Mouse (Mus musculus): ENCODE results near the gene Cdc37l1.
"Not testable (repeated sequence)": the region's sequence is repeated elsewhere in the genome, so short reads cannot be mapped to it uniquely, and the experiment has no call there.

The Cdc37l1 gene

DNA sequence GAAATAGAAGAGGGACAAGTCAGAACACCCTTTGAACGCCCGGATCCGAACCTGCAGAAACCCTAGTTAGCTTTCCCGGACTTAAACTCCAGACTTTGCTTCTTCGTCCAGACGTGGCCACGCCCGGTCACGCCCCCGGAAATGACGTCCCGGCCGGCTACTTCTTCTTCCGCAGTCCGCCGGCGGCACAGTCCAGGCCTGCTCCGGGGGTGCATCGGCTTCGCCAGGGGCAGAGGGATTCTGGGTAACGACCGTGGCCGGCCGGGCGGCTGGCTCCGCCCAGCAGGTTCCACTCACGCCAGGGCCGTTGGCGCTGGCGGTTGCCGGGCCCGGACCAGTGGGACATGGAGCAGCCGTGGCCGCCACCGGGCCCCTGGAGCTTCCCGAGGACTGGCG, at the start of gene Cdc37l1:
Gene Cdc37l1 (plus strand): TSS at position 159 of the 396 bp plus-strand sequence.
- peak; percentile 97 for DNase-seq (ENCODE audit: low spot score)

DNA sequence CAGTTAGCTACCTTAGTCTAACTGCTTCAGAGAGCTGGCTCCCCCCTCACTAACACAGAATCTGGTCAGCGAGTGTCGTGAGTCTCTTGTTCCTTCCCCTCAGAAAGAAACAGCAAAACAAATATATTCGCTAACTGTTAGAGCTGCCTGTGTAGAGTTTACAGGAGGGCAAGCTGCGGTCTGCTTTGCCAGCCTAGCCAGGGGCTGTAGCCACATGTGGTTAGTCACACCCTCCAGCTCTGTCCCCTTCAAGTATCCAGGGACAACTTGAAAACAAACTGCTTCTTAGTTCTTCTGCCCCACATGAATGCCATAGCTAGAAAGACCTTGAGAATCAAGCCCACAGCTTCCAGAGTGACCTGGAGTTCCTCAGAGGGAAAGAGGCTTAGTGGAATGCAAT, 48.9 kb upstream of the Cdc37l1 start:
- DNase-seq (ENCODE audit: low spot score) = no peak

DNA sequence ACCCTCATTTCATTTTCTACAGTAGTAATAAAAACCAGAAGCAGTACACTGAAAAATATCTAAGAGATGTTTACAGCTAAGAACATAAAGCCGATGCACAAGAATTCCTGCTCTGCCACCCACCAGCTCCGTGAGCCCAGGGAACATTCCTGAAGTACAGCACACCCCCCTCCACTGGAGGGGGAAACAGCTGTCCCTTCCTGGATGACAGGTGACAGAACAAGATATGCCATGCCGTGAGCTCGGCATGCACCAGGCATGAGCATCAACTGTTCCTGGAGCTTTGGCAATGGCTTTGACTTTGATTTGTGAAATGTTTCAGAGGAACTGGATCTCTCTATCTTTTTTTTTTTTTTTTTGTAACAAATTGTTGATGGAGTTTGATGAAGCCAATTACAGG, 43.4 kb upstream of the Cdc37l1 start:
- peak; percentile 16 for DNase-seq (ENCODE audit: low spot score)

DNA sequence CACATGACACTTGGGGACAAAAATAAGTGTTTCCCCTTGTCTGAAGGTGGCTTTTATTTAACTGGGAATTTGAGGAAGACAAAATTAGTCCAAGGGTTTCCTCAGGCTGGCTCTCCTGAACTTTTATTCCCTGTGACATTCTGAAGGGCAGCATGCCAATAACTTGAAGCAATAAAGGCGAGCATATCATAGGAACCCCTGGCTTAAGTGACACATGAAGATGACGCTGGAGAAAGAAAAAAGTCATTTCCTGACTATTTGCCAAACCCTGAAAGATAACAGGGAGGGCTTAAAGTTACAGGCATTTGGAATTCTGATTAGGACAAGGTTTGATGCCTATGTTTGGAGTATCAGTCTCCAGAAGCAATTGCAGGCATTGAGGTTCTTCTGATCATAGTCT, 42.8 kb upstream of the Cdc37l1 start:
- DNase-seq (ENCODE audit: low spot score) = no peak

DNA sequence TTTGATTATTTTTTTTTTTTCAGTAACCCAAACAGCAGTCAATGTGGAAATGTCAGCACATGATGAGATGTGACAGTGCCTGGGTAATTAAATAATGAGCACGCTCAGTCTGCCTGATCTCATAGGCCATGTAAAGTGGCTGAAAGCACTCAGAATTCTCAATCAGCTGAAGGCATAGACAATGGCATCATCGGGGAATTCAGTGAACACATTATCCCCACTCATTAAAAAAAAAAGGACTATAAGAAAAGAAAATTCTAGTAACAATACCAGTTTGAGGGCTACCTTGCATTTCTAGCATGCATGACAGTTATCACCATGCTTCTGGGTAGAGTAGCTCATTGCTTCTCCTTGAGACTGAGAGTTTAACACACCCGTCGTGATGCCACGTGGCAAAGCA, 38.9 kb upstream of the Cdc37l1 start:
- DNase-seq (ENCODE audit: low spot score) = no peak

DNA sequence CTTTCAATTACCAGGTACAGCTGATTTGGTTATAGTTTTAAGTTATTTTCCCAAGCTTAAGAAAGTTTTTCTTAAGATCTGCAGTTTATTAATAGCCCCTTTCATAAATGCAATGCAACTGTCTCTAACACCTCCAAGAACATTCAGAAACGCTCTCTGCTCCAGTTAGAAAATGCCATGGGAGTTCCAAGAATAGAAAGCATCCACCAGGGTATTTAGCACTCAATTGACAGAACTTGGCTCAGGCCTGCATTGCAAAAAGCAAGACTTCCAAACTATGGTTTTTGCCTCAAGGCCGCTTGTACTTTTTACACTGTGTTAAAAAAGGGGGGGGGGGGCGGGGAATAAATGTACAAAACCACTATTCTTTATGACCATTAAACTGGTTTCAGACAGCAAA, 27.0 kb upstream of the Cdc37l1 start:
- DNase-seq (ENCODE audit: low spot score) = peak; percentile 35

DNA sequence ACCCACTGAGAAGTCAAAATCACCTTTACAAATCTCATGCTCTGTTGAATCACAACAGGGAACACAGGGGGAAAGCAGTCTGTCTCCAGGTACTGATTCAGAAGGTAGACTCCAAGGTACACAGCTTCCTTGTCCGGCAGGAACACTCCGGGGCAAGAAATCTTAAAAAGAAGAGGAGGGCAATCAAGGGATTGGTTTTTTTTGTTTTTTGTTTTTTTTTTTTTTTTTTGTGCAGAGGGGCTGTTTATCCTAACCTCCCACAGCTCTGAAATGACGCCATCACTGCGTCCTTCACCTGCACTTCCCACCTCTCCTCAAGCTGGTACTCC, 26.7 kb upstream of the Cdc37l1 start:
- DNase-seq (ENCODE audit: low spot score) = no peak

DNA sequence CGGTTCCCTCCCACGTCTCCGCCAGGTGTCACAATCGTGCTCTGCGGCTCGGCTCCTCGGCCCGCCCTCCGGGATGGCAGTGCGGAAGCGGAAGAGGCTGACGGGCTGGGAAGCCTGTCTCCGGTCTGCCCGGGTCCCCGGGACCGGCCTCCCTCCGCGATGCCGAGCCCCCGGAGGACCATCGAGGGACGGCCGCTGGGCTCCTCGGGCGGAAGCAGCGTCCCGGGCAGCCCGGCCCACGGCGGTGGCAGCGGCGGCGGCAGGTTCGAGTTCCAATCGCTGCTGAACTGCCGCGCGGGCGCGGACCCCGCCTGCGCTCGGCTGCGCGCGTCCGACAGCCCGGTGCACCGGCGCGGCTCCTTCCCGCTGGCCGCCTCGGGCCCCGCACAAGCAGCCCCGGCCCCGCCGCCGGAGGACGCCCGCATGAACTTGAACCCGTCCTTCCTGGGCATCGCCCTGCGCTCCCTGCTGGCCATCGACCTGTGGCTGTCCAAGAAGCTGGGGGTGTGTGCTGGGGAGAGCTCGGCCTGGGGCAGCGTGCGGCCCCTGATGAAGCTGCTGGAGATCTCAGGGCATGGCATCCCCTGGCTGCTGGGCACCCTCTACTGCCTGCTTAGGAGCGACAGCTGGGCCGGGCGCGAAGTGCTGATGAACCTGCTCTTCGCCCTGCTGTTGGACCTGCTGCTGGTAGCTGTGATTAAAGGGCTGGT, 26.2 kb upstream of the Cdc37l1 start, which contains the start of gene Plpp6:
Gene Plpp6 (plus strand): TSS at position 112 of the 710 bp plus-strand sequence.
- peak; percentile 78 for DNase-seq (ENCODE audit: low spot score)

DNA sequence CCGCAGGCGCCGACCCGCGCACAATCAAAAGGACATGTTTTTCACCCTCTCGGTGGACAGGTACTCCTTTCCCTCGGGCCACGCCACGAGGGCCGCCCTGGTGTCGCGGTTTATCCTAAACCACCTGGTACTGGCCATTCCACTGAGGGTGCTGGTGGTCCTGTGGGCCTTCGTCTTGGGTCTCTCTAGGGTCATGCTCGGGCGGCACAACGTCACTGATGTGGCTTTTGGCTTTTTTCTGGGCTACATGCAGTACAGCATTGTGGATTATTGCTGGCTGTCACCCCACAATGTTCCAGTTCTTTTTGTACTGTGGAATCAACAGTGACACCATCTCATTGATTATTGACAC, 25.6 kb upstream of the Cdc37l1 start:
- DNase-seq (ENCODE audit: low spot score) = no peak

DNA sequence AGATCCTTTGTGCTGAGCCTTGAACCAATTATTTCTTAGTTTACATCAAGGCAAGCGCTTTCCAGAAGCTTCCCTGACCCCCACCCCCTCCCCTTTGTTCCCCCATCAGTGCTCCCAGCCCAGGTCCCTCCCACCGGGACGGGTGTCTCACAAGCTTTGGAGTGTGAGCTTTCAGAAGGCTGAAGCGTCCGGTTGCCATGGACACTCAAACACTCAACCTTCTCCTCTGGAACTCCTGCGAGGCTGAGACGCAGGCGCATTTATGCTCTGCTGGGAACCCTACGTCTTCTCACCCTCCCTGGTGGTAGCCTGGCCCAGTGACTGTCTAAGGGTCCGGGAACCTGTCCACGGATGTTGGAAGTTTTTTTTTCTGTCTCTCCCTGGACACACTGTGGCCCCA, 22.5 kb upstream of the Cdc37l1 start, which contains the start of gene 4430402I18Rik:
Gene 4430402I18Rik (minus strand): TSS at position 149 of the 400 bp plus-strand sequence.
- no peak for DNase-seq (ENCODE audit: low spot score)

DNA sequence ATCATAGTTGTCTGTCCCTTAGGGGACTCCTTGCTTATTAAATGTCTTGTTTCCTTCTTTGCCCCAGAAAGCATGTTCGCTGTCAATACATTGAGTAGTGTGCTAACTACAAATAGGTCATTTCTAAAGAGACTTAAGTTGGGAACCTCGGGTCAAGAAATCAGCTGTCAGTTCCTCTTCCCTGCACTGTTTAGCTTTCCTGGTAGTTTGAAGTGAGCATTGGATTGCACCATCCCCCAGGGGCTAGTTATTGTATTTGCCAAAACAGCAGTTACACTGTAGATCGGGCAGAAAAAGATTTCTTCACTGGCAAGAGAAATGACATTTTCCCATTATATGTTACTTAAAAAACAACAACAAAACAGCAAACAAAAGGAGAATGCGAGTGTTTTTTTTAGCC, 22.0 kb upstream of the Cdc37l1 start:
- no peak for DNase-seq (ENCODE audit: low spot score)

DNA sequence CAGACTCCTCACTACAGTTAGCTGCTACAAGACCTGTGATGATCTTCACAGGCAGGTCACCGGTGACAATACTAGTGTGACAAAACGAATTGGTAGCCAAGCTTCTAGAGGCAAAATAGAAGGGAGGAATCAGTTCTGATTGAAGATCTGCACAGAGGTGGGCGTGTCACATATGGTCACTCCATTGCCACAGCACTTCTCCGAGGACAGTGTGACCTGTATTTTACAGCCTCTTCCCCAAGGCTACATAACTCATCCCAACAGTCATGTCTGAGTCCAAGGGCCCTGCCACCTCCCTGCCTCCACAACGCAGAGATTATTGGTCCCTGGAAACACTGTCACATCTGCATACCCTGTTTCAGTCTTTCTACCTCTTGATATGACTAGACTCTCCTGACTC, 20.9 kb upstream of the Cdc37l1 start:
- no peak for DNase-seq (ENCODE audit: low spot score)

DNA sequence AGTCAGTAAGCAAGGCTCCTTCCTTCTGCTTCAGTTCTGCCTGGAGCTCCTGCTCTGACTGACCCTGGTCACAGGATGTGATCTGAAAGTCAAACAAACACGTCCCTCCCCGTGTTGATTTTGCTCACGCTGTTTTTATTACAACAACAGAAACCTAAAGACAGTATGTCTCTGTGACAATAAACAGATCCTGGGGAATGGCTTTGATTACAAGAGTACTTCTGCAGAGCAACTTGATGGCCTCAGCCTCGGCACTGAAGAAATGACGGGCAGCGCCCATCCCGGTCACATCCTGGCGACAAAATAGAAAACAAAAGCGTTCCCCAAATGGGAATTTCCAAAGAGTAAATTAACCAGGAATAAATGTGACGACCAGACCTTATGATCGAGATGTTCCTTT, 19.9 kb upstream of the Cdc37l1 start:
- DNase-seq (ENCODE audit: low spot score) = no peak

DNA sequence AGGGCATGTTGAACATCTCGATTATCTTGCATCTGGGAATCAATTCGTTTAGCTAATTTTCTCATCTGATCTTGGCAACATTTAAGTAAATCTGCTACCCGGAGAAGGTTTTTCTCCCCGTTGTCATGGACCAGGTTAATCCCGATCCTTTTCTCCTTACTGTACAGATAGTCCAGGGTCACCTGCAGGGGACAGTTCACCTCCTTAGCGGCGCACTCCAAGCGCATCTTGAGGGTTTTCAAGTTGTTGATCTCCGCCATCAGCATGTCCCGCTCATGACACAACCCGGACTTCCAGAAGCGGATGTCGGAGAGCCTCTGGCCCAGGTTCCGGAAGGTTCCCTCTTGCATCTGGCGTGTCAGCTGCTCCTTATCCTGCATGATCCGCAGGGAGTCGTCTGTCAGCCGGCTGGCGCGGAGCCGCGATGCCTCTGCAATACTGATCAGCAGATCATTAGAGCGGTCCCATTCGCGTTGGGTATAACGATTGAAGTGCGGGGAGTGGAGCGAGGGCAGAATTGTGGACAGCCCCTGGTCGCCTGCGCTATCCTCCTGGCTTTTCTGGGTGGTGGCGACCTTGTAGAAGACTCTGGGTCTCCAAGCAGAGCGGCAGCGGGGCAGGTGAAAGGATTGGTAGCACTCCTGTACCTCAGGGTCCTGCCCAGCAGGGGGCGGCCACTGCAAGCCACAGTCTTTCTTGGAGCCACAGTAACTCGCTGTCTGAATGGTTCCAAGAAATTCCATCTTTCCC, 15.1 kb upstream of the Cdc37l1 start:
- DNase-seq (ENCODE audit: low spot score) = peak; percentile 87

DNA sequence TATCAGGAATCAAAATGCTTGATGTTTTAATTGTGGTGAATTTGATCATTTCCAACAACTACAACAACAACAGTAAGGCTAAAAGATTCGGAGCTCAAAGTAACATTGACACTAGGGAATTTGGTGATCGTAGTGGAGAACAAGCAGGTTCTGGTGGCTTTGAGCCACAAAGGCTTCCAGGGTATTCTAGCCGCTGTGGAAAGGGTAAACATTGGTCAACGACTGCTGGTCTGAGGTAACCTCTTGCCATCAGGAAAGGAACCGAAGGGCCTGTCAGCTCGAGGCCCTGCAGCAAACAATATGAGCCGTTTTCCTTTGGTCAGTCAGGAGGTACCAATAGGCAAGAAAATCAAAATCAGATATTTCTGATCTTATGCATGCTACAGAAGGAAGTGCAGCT, 7.5 kb upstream of the Cdc37l1 start:
- no peak for DNase-seq (ENCODE audit: low spot score)

DNA sequence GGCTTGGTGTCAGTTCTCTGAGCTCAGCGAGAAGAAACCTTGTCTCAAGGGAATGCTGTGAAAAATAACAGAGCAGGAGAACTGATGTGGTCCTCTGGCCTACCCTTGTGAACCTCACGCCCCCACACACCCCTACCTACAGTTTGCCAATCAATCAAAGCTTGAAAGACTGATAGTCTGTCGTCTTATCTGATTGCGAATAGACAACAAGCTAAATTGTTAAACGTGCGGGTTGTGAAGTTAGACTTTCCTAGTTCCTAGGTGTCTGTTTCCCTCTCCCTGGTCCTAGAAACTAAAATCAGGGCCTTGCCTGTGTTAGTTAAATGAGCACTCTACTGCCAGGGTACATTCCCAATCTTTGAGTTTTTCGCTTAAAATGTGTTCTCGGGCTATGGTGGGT, 637 bp upstream of the Cdc37l1 start:
- no peak for DNase-seq (ENCODE audit: low spot score)

DNA sequence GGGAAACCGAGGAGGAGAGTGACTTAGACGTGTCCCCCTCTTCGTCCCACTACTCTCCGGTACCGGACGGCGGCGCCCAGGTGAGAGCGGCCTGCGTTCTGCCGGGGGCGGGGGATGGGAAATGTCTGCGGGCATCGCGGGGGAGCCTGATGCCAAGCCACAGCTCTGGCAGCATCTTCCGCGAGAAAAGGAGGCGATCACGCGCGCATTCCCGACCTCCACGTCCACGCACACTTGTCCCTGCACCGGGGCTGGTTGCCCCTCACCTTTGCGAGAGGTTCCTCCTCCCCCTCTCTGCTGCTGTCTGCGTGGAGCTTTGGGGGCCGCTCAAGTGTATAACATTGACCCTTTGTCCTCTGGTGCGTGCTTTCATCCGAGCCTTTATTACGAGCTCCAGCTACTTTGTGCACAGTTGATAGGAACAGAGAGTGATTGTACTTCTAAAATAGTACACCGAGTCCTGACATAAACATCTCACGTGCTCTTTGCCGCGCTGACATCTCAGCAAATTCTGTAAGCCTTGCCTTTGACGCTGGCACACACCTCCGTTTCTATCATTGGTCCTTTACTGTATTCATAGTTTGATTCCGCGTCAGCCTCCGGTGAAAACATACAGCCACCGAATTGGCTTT, 554 bp downstream of the Cdc37l1 start:
- peak; percentile 41 for DNase-seq (ENCODE audit: low spot score)

DNA sequence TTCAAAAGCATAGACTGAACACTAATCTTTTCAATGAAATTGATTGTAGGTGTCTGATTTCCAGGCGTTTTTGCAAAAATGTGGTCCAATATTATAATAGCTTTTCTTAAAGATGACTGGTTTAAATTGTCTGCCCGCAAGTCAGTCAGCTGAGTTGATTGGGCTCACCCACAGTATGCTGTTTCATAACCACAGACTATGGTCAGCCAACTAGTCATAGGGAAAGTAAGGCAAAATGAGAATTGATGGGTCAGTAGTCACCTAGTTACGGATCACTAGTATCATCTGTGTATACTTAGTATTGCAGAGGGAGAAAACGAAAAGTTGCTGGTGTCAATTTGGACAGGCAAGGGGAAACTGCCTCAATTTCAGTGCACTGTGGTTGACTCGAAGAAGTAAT, 1.2 kb downstream of the Cdc37l1 start:
- DNase-seq (ENCODE audit: low spot score) = no peak

DNA sequence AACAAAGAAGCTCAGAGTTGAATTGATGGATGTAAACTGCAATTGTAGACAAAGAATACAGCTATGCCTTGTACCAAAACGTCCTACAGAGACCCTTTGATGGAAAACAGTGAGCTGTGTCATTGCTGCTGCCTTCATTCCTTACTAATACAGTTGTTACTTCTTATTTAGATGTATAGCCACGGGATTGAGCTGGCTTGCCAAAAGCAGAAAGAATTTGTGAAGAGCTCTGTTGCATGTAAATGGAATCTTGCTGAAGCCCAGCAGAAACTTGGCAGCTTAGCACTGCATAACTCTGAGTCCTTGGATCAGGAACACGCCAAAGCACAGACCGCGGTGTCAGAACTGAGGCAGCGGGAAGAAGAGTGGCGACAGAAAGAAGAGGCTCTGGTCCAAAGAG, 4.7 kb downstream of the Cdc37l1 start:
- peak; percentile 55 for DNase-seq (ENCODE audit: low spot score)

DNA sequence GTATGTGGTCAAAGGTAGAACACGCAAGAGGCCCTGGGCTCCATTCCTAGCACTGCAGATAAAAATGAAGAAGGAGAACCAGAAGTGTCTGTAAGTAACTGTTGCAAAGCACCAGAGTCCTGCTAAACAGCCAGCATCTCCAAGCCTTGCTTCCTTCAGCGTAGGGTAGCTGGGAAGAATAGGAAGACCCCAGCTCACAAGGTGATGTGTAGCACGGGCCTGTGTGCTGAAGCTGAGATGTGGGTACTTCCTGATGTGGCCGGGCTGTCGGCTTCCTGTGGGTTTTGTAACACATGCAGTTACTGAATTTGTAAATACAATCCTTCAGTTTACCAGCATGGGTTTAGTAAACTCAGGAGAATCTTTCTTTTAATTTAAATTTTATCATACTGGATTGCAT, 5.2 kb downstream of the Cdc37l1 start:
- DNase-seq (ENCODE audit: low spot score) = no peak

DNA sequence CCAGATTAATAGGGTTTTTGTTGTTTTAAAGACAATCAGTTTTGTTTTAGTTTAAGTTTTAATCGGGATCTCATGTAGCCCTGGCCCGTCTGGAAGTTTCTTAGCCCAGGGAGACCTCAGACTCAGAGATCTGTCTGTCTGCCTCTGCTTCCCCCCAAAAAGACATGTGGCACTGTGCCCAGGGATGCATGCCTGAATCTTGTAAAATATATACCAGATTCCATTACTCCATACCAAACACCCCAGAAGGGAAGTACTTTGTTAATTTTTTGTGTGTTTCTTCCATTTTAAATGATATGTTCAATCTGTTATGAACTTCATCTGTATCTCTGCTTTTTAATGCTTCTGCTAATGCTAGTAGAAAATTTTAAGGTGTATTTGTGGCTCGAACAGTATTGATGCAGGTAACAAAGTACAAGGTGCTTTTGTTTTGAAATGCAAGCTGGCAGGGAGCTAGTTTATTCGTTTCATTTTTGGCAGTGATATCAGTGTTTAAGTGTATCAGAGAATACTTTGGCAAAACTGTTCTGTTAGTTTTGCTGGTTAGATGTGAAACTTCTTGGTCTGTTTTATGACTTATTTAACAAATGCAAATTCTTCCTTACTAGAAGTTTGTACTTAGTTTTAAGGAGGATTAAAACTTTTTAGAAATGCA, 8.0 kb downstream of the Cdc37l1 start:
- no peak for DNase-seq (ENCODE audit: low spot score)

DNA sequence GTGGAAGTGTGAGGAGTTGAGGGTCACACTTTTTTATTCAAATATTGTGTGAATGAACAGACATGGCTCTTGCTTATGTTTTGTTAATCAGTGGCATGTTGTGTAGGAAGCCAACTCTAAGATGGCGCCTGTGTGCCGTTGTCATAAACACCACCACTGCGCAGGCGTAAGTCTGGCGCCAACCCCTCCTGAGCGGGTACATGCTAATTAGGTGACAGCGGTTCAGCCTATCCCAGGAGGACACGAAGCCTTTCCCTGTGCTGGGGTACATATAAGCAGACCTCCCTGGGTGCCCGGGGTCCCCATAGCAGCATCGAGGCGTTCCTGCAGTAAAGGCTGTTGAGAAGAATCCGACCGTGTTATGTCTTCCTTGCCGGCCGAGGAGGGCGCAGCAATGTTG, 10.2 kb downstream of the Cdc37l1 start:
- not testable (repeated sequence) for DNase-seq (ENCODE audit: low spot score)
